Mouse (Mus musculus): ENCODE measurements around the gene Krtap1-5. TPM values are rescaled to one million over a fixed set of nuclear protein-coding genes. Genes with fewer than 3 reads are reported as not detected.
"Not testable (repeated sequence)": the region's sequence is repeated elsewhere in the genome, so short reads cannot be mapped to it uniquely, and the experiment has no call there.

Krtap1-5 gene
- total RNA-seq (2021), result not detected

GRCm38 (mm10) chr11:99580636-99581035 lies at the start of gene Krtap1-5:
Krtap1-5 (minus strand) TSS chr11:99581016.
- DNase-seq, result no peak
- intact Hi-C loops (cut with DNase I), result no loop called here

DNA sequence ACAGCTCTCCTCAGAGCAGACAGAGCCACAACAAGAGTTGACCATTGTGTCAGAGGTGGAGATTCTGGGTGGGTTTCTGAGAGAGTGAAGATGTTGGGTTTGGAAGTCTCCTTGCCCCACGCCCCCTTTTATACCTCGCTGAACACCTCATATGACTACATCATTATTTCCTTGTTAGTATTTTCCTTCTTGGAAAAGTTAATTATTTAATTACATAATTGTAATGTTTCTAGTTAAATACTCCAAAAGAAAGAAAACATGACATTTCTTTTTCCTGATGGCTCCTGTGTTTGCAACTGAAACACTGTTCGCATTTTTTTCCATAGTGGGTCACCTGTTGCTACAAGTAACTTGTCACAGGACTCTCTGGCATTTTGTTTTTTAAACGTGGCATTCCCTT lies 47.3 kb upstream of the Krtap1-5 start, which contains the start of gene Krtap4-1:
Gene Krtap4-1 (minus strand): TSS at position 101 of the 400 bp plus-strand sequence.
- intact Hi-C loops (cut with DNase I), result no loop called here
- no peak for DNase-seq

- DNase-seq, result no peak
Observed at GRCm38 (mm10) chr11:99620335-99620734, 39.5 kb upstream of the Krtap1-5 start, which contains the start of gene Gm11562. Gm11562 (minus strand) TSS chr11:99620435.

DNA sequence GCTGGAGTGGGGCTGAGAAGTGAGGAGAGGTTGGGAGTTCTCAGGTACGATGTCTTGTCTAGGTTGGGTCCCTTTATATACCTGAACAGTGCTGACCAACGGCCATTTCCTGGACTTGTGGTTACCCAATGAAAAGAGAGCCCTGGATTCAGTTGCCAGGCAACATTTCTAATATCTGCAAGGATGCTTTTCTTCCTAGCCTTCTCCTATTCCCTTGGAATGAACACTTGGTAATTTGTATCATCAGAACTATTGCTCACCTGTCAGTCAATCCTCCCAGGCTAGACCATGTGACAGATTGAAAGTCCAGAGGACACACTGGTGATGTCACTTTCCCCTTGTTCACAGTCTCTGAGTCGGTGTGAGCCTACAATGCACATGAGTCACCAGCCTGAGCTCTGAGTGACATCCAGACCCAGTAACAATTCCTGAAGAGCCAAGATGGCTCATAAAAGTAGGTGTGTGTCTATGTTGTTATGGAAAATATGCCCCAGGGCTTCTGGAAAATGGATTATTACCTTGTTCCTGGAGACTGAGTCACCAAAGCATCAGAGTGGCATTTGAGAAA lies 34.1 kb upstream of the Krtap1-5 start, which contains the start of gene Krtap2-4:
Gene Krtap2-4 (minus strand): TSS at position 51 of the 568 bp plus-strand sequence.
- intact Hi-C loops (cut with DNase I), result no loop called here
- no peak for DNase-seq

More at GRCm38 (mm10) chr11:99620335-99620734, 39.5 kb upstream of the Krtap1-5 start, which contains the start of gene Gm11562:
- intact Hi-C loops (cut with DNase I), result no loop called here

- intact Hi-C loops (cut with DNase I); DNase-seq: not testable (repeated sequence)
Observed at GRCm38 (mm10) chr11:99610089-99610488, 29.3 kb upstream of the Krtap1-5 start, which contains the start of gene Gm11937. Gm11937 (minus strand) TSS chr11:99610189.

DNA sequence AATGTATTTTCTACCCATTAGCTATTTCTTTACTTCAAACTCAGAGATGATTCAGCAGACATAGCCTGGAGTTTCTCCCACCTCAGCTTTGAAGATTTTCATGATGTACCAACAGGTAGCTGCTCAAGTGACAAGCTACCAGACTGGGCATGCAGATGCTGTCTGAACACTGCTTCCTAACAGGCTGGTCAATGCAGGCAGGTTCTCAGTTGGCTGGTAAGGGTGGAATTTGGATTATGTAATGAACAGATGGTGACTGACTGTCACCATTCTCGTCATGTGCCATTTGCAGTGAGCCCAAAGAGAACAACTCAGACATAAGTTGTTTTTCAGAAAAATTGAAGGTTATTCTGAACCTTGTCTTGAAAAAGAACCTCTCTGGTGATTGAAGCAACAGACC lies 28.3 kb upstream of the Krtap1-5 start:
- intact Hi-C loops (cut with DNase I), result no loop called here
- DNase-seq, result no peak

GRCm38 (mm10) chr11:99603208-99603607 lies 22.4 kb upstream of the Krtap1-5 start, which contains the start of gene Gm11938:
Gm11938 (minus strand) TSS chr11:99603308.
- DNase-seq; intact Hi-C loops (cut with DNase I): not testable (repeated sequence)

- DNase-seq; intact Hi-C loops (cut with DNase I): not testable (repeated sequence)
Observed at GRCm38 (mm10) chr11:99597742-99598141, 16.9 kb upstream of the Krtap1-5 start, which contains the start of gene Krtap9-3. Krtap9-3 (minus strand) TSS chr11:99598105.

DNA sequence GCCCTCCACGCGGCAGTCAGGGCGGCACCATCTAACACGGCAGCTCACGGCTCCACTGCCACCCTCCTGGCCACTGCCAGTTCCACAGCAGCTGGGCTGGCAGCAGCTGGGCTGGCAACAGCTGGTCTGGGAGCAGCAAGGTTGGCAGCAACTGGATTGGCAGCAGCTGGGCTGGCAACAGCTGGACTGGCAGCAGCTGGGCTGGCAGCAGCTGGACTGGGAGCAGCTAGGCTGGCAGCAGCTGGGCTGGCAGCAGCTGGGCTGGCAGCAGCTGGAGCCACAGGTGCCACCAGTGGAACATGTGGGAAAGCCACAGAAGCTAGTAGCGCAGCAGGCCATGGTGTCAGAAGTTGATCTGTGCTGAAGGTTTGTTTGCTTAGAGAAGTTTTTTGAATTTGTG lies 10.2 kb upstream of the Krtap1-5 start, which contains the start of gene Krtap1-3:
Gene Krtap1-3 (minus strand): TSS at position 359 of the 400 bp plus-strand sequence.
- intact Hi-C loops (cut with DNase I), result no loop called here
- DNase-seq, result no peak

DNA sequence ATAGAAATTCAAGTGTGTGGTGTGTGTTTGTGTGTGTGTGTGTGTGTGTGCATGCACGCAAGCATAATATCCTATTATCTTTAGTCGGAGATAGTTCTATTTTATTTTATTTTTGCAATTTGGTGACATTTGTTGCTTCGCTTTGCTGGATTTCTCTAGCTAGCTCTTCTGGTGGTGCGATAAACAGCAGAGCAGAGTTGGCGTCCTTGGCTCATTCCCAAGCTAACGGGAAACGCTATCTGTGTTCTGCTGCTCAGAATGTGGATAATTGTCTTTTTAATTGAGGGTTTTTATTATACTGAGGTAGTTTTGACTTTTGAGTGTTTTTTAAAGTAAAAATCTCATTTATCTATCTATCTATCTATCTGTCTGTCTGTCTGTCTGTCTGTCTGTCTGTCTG lies 4.3 kb upstream of the Krtap1-5 start:
- intact Hi-C loops (cut with DNase I), result no loop called here
- DNase-seq, result no peak

- no peak for DNase-seq
- intact Hi-C loops (cut with DNase I), result no loop called here
Observed at GRCm38 (mm10) chr11:99583245-99583704, 2.5 kb upstream of the Krtap1-5 start, which contains the start of gene Krtap1-4. Krtap1-4 (minus strand) TSS chr11:99583654.

DNA sequence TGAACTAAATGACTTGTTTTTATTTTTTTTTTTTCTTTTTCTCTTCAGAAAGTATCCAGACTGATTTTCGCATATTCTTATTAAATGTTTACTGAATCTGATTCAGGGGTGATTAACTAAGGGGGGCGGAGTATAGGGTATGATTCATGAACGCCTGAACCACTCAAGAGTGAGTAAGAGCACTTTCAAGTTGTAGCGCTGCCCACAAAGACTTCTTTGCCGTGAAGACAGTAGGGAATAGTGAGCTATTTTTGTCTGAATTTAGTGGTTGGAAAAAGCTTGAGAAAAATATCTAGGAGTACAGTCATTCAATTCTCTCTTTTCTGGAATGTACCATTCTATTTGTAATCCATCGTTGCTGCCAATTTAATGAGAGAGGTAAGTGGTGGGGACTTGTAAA lies 748 bp upstream of the Krtap1-5 start:
- intact Hi-C loops (cut with DNase I), result no loop called here
- DNase-seq, result no peak

DNA sequence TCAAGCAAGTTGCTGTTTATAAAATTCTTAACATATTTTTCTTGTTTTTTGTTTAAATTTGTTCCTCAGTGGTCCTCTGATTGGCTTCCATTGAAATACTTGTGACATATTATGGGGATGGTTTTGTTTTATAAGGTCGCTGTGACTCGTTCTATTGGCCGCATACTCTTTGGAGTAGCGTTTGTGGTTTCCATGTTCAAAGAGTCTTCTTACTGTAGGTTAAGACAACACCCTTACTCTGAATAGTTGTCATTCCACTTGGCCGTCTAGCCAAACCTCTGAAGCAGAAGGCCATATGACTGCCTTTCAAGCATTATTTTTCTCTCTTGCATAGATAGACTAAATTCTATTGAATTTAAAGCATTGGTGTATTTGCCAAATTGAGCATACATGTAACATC lies 235 bp upstream of the Krtap1-5 start:
- intact Hi-C loops (cut with DNase I), result no loop called here
- no peak for DNase-seq

DNA sequence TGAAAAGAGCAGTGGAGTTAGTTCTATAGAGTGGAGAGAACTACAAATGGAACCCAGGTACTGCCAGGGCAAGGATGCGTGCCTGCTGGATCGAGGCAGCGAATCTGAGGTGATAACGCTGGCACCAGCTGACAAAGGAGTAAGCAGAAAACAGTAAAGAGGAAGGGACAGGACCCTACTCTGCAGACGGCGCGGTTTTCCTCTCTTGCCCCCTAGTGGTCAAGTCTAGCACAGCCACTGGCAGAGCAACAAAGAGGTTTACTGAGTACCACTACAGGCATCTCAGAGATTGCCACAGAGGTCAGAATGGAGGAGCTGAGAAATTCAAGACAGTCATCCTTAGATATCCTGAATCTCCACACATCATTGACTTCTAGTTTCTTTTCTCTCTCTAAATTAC lies 6.7 kb downstream of the Krtap1-5 start:
- peak; percentile 78 for DNase-seq
- intact Hi-C loops (cut with DNase I), result no loop called here

- no peak for DNase-seq
- intact Hi-C loops (cut with DNase I), result no loop called here
Observed at GRCm38 (mm10) chr11:99573164-99573563, 7.7 kb downstream of the Krtap1-5 start.

DNA sequence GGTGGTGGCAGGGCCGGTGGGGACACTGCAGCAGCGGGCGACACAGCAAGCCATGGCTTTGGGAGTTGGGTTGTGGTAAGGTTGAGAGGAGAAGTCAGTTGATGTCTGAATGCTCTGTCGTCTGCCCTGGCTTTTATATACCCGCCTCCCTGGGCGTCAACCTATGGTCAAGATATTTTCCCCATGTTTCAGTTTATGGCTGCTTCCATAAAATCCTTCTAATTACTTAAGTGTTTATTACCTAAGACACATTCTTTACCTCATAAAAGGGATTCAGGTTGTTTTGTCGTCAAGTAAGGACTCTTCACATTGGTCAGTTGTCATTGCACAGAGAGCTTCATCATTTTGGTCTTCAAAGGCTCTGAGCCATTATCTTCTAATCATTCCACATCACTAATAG lies 14.3 kb downstream of the Krtap1-5 start, which contains the start of gene Krtap3-1:
Gene Krtap3-1 (minus strand): TSS at position 101 of the 400 bp plus-strand sequence.
- intact Hi-C loops (cut with DNase I), result no loop called here
- DNase-seq, result no peak

DNA sequence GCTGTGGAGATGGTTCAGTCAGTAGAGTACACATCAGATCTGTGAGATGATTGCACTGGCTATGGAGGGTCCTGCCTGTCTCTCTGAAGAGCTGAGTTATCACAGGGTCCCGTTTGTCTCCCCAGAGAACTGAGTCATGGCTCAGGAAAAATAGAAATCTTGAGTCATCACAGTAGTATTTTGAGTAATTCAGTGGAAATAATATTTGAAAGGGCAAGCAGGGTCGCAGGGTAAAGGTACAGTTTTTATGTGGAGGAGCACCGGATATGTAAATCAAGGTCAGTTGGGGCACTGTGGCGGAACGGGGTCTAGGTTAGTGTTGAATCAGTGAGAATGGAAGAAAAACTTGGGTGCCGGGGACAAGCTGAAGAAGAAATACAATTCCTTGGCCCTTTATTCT lies 18.2 kb downstream of the Krtap1-5 start:
- intact Hi-C loops (cut with DNase I), result no loop called here
- no peak for DNase-seq

DNA sequence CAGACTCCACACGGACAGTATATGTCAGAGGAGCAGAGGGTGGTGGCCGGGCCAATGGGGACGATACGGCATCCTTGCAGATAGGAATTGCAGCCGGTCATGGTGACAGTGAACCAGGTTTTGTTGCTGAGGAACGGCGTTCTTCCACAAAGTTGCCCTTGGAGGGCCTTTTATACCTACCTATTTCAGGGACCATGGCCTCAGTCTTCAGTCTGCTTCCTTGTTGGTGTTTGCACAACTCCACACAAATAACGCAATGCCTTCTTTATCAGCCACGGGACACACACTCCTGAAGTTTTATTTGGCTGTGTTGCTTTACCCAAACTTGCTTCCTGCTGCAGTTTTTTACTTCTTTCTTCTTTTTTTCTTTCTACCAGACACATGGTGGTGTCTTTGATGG lies 21.4 kb downstream of the Krtap1-5 start, which contains the start of gene Gm11939:
Gene Gm11939 (minus strand): TSS at position 101 of the 400 bp plus-strand sequence.
- no peak for DNase-seq
- intact Hi-C loops (cut with DNase I), result no loop called here

- no peak for DNase-seq
- intact Hi-C loops (cut with DNase I), result no loop called here
Observed at GRCm38 (mm10) chr11:99557976-99558745, 22.7 kb downstream of the Krtap1-5 start.

GRCm38 (mm10) chr11:99556753-99557152 lies 24.1 kb downstream of the Krtap1-5 start, which contains the start of gene Krtap3-2:
Krtap3-2 (minus strand) TSS chr11:99556853.
- intact Hi-C loops (cut with DNase I), result no loop called here
- DNase-seq, result no peak

DNA sequence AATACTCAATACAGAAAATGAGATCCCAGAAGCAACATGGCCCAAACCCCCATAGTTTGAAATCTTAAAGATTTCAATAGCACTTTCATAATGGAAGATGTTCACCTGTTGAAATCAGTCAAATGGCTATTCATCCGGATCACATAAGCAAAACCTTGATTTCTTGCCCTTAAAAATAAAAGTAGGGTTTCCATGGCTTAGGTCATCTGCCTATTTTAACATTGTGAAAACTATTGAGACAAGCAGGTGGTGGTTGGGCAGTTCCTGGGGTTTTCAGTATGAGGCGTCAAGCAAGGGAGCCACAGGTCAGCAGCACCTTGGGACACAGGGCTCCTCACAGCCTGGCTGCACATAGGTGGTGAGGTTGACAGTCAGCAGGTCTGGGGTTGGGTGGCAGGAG lies 24.6 kb downstream of the Krtap1-5 start:
- intact Hi-C loops (cut with DNase I), result no loop called here
- DNase-seq, result no peak

Measured in left cerebral cortex, postnatal 4 days (tissue).